Mouse (Mus musculus): ENCODE measurements at regions not wholly inside any gene's neighbourhood (a gene's known extent, or its start where the extent isn't known, plus 50 kb on each side); places are given as distances from the start of the nearest gene placed in this dataset.

GRCm38 (mm10) chr3:149503992-149504391 lies 513.6 kb upstream of the Adgrl2 start:
- TF ChIP-seq CTCF (conservative IDR thresholded peaks at IDR 0.05; ENCODE audit: low read length) = no peak
- no peak for TF ChIP-seq NANOG (IDR thresholded peaks at IDR 0.05; ENCODE audit: borderline replicate concordance, low read length)
